Mouse (Mus musculus) adipocyte (in vitro differentiated cells): ENCODE data around the gene Sost.

Source experiments
- DNase-seq: peaks from one replicate; pipeline ENCODE4 v3.0.0-alpha.2; 2016; ENCODE audit warnings: low spot score

Sost gene

DNA sequence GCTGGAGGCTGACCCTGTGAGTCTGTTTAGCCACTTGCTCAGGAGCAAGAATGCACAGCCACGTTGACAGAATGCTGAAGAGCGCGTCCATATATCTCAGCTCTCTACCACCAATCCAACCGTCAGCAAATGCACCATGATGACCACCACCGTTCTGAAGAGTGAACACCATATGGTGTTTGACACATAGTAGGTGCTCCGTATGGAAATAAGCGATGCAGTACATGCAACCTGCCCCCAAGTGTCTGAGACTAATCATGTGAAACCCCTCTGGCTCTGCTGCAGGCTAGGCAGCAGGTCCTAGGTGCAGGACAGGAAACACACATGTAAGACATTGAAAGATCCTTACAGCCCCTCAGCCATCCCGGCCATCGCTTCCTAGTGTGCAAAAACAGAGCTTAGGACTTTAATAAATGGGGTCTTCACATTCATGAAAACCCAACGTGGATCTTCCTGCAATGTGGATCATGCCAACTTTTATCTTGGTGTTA is 16.7 kb upstream of the Sost start:
- no peak for DNase-seq

GRCm38 (mm10) chr11:101982981-101983411 is 16.2 kb upstream of the Sost start:
- DNase-seq: no peak

DNA sequence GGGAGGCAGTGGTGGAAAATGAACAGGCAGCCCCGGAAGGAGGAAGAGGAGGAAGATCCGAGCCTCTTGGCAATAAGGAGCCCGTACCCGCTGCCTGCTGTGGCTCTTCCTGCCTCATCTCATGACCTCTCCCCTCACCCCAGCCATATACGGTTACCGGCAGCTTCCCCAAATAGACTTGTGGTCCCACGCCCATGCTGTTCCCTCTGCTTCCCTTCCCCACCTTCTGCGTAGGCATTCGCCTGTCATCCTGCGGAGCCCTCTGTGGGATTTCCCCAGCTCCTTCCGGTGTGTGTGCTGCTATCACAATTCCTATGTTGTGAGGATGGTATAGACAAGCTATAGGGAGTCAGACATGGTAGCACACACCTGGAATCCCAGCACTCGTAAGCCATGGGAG is 15.0 kb upstream of the Sost start:
- DNase-seq: no peak

DNA sequence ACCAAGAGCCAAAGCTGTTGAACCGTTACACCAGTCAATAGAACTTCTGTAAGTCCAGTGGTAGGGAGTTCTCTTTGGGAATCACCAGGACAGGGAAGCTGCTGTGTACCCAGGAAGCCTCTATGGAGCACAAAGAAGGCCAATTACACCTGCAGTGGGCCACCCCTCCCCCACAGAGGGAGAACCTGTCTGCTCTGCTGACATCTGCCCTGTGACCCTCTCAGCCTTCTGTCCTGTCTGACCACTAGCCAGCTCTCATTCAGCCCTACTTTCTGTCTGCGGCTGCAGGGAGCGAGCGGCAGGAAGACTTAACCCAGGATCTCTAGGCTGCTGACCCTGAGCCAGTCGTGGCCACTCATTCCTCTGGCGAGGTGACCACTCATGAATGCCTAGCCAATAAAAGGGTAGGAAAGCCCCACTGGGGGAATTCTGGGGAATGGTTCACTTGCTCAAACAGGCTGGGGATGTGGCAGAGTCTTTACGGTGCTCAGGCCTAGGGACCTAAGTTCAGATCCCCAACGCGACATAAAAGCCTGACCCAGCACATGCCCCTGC is 13.9 kb upstream of the Sost start:
- no peak for DNase-seq

GRCm38 (mm10) chr11:101979140-101979539 is 12.3 kb upstream of the Sost start:
- DNase-seq: no peak

- DNase-seq: no peak
Measured at GRCm38 (mm10) chr11:101976949-101977348, 10.1 kb upstream of the Sost start.

DNA sequence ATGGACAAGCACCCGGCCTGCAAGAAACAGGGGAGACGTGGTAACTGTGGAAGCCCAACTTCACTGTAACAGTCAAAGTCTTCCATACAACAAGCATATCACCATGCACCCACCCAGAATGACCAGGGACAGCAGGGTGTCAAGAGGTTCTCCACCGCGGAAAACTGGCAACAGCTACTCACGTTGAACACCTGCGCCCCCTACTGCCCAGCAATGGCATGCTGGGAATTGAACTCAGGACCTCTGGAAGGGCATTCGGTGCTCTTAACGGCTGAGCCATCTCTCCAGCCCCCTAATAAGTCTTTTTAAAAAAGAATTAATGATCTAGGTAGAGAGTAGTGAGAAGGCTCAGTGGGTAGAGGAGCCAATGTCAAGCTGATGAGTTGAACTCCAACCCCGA is 8.1 kb upstream of the Sost start:
- no peak for DNase-seq

GRCm38 (mm10) chr11:101974181-101974580 is 7.4 kb upstream of the Sost start:
- DNase-seq: no peak

GRCm38 (mm10) chr11:101973496-101973895 is 6.7 kb upstream of the Sost start:
- no peak for DNase-seq

- peak; percentile 51 for DNase-seq
Measured at GRCm38 (mm10) chr11:101972651-101973050, 5.8 kb upstream of the Sost start.

- DNase-seq: no peak
Measured at GRCm38 (mm10) chr11:101972097-101972496, 5.3 kb upstream of the Sost start.

DNA sequence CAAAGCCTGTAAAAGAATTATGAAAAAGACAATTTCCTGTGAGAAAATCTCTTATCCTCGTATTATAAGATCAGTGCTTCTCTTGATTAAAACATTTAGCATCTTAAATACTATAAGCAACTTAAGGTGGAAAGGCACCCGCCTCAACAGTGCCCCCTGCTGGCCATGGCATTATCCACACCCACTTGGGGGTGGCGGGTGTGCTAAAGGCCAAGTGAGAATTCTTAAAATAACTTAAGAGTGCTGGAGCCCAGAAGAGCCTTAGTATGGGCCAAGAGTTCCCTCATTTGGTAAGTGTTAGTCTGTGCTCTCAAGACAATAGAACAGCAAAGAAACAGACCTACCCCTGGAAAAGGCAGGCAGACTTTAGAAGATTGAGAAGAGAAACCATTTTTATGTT is 4.6 kb upstream of the Sost start:
- peak; percentile 16 for DNase-seq

DNA sequence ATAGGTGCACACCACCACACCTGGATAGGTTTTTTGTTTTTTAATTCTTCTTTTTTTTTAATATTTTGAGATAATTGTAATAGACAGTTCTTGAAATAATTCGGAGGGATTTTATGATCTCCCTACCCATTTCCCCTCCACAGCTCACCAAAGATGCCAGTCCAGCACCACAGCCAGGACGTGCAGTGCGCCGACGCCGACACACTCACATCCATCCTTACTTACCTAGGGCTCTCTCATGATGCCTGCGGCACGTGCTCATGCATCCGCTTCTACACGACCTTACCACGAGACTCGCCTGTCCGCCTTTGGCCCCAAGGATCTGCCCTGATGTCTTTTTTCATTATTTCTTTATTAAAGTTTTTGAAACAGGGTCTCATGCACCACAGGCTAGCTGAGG is 3.0 kb upstream of the Sost start:
- no peak for DNase-seq

DNA sequence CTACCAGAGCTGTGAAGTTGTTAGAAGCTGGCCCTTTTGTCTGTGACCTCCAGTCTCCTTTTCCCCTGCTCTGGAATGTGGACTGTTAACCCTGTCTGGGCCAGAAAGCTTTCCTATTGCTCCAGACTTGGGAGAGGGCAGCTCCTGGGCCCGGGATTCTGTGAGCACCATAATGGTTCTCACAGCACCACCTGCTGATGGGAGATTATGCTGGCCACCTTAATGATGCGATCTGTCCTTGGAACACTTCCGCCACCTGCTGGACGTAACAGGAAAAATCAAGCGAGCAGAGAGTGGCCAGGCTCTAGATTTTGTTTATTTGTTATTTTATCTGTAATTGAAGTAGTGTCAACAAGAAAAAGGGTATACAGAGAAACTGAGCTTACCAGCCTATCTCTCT is 2.0 kb upstream of the Sost start:
- peak; percentile 90 for DNase-seq

DNA sequence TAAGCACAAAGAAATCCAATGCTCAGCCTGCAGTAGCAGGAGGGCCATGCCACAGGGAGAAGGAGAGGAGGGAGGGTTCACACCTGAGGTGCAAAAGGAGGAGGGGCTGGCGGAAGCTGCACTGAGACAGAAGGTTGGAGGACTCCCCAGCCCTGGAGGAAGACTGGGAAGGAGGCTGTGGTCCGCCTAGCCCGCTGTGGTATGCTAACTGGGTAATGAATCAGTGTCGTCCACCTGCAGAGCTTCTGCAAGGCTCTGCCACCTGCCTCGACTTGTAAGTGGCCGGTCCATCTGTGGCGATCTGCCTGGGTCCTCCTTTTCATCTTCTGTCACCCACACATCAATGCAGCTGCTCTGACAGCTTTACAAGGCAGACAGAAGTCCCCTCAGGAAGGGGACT is 1.5 kb upstream of the Sost start:
- DNase-seq: no peak

DNA sequence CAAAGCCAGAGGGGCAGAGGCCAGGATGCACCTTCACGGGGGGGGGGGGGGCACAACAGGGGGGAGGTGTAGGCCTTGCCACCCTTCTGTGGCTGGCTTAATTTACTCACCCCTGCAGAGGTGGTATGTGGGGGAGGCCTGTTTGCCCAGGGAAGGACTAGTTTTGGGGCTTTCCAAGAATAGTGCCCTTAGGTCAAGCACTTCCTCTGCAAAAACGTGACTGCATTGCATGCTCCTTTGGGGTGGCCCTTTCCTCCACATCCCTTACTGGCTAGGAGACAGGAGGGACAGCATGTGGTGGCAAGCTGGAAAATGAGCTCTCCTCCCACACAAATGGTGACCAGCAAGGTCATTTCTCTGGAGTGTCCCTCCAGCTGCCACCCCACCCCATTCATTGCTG is 1.3 kb downstream of the Sost start:
- no peak for DNase-seq

GRCm38 (mm10) chr11:101964647-101965046 is 2.2 kb downstream of the Sost start:
- no peak for DNase-seq

GRCm38 (mm10) chr11:101963473-101964291 is 3.1 kb downstream of the Sost start:
- DNase-seq: no peak

GRCm38 (mm10) chr11:101963043-101963442 is 3.8 kb downstream of the Sost start:
- no peak for DNase-seq

- DNase-seq: no peak
Measured at GRCm38 (mm10) chr11:101957476-101957875, 9.3 kb downstream of the Sost start.

GRCm38 (mm10) chr11:101953441-101953840 is 13.4 kb downstream of the Sost start:
- no peak for DNase-seq

DNA sequence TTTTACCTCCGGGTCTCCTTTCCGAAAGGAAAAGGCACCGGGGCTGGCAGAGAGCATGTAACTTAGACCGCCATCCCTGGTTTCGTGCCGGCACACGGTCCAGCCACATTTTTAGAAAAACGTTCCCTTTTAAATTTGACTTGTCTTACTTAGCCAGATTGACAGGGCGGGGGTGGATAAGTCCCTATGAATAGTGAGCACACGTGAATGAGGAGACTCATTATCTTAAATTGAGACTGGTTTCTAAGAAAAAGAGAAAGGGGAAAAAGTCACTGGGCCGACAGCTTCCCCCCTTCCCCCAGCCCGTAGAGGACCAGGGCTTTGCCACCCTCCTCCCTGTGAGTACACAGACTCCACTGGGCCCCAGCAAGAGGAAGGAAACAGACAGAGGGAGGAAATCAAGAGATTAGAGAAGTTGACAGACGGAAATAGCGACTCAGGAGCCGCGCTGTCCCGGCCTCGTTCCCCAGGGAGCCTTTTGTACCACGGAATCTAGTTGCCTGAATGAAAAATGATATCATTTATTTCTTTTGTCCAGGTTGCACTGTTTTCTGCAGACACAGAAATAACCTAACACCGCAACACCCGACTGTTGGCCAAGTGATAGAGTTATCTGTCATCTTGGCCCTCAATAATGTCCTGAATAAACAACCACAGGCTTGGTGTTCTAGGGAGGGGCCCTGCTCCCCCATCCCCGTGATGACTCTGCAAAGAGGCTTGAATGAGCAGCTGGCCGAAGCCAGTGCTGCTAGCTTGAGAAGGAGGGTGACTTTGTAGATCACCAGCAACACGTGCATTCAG is 14.1 kb downstream of the Sost start:
- no peak for DNase-seq

DNA sequence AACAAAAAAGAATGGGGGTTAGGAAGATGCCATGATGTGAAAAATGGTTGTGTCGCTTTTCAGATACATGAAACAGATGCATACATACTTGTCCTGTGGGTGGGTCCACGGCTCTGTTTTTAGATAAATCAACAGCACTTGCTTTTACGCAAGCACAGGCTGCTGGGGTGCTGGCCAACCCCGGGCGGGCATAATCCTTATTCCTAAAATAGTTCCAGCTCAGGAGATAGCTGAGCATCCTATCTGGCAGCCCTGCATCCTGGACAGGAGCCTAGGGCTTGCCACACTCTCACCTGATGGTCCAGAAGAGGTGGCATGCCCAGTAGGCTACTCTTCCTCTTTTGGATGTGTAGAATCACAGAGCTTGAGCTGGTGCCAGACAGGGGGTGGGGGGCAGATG is 16.8 kb downstream of the Sost start:
- DNase-seq: no peak
